Mouse (Mus musculus) Patski (cell line): Measurements from ENCODE around the gene Olfr957. TPM values are rescaled to one million over a fixed set of nuclear protein-coding genes. Genes with fewer than 3 reads are reported as not detected.

Source experiments
- ATAC-seq: fragments of 100-300 bp; one replicate; pipeline ENCODE4 v1.8.0; 2021
- CTCF ChIA-PET: fragments of 350-600 bp; sonication (Branson Sonifier 250); formaldehyde crosslinking; loops from one replicate; lab custom pipeline; 2022; ENCODE audit warnings: inconsistent platforms; lab: Charles Lee
- POLR2A ChIA-PET: fragments of 350-600 bp; sonication (Branson Sonifier 250); formaldehyde crosslinking; loops from one replicate; lab custom pipeline; 2022; ENCODE audit warnings: antibody characterized with exemption, inconsistent platforms; lab: Charles Lee
- DNase-seq: peaks from one replicate; pipeline ENCODE4 v3.0.0-alpha.2; 2011; ENCODE audit warnings: low read depth, low spot score
- H3K27me3 ChIP-seq: fragments of 371-371 bp; one replicate; pipeline ENCODE4 v1.5.1; 2021
- CTCF ChIP-seq: fragments of 100-300 bp; IDR thresholded peaks from one replicate; pipeline ENCODE4 v1.5.1; 2021
- in situ Hi-C: fragments of 300-500 bp; cut with MboI; formaldehyde crosslinking; loops from 3 replicates; pipeline ENCODE4 v1.11.1; 2018; ENCODE audit warnings: low pct_unique_long_range_greater_than_20kb, mixed read lengths
- polyA plus RNA-seq: library from polyadenylated mRNA; unstranded; gene quantifications from one replicate; pipeline ENCODE4 v1.2.3, GENCODE M21; 2021

Olfr957 gene
- not detected for polyA plus RNA-seq

DNA sequence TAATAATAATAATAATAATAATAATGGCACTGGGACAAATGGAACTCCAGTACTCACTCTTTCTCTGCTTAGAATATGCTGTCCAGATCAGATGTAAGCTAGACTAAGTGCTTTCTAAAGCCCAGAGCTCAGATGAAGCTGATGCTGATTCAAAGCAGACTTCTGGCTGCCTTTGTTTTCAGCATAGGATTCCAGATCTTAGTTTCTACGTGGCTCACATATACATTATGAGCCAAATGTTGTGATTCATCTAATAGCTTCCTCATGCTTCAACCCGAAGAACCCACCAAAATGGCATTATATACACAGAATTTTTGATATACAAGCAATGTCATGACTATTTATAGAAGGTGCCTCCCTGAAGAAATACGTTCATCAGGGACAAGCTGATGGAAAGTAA is at the start of gene Olfr957:
Olfr957 (minus strand) TSS at position 279 of the 400 bp plus-strand sequence.
- CTCF ChIA-PET = no interaction called here
- ATAC-seq (no peak), DNase-seq (no peak)
- no peak for TF ChIP-seq CTCF
- H3K27me3 ChIP-seq = peaks cover 5% of the 10 kb centered on the region
- in situ Hi-C loops = loop anchor here (25.0 kb wide), 1 partner anchor 822 kb away; no protein-coding TSS in a partner anchor
- POLR2A ChIA-PET = no interaction called here

DNA sequence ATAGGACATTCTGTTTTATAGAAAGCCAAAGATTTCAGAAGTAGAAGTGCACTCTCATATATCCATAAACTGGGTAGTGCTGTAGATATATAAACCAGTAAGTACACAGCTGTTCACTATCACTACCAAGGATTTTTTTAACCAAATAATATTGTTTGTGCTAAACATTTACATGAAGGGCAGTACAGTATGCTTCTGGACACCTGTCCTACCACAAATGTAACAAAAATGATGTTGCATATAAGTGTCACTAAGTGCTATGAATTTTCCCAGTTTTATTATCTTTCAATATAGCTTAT is 42.7 kb upstream of the Olfr957 start:
- TF ChIP-seq CTCF = no peak
- H3K27me3 ChIP-seq = peaks cover 7% of the 10 kb centered on the region
- ChIA-PET POLR2A (no interaction called here), CTCF (interaction anchor here (1.7 kb wide), 1 partner anchor 10 kb away, joined by 4 read pairs; no protein-coding TSS in a partner anchor)
- DNase-seq (no peak), ATAC-seq (no peak)
- in situ Hi-C loops = no loop called here

DNA sequence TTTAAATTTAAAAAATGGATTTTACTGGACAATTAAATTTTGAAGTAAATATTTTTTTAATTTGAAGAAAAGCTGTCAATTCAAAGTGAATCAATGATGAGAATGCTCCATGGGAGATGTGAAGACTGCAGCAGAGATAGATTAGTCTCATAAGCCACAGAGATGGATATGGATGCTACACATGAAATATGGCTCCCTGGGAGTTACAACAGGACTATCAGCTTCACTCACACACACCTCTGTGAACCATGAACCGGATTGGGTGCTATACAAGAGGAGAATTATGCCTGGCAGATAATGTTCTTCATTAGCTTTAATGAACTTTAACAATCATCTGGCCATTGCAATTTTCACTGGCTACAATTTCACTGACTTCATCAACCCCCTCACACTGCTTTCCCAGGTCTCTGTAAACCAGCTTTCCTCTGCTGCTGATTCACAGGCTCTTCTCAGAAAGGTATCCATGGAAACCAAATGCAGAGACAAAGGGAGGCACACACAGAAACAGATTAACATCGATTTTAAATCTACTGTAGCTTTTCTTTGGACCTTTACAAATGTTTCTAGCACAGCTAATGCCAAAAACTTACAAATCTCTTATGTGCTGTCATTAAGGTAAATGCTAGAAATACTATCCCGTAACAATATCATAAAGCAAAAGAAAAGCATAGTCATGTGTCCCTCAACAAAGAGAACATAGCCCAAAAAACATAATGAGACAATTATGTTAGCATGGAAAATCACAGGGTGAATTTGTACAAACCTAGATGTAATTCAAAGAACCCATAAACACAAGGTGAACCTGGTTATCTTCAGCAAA is 42.1 kb upstream of the Olfr957 start:
- no peak for TF ChIP-seq CTCF
- H3K27me3 ChIP-seq = peaks cover 7% of the 10 kb centered on the region
- ATAC-seq (no peak), DNase-seq (no peak)
- in situ Hi-C loops = no loop called here
- ChIA-PET CTCF (interaction anchor here (1.7 kb wide), 1 partner anchor 10 kb away, joined by 4 read pairs; no protein-coding TSS in a partner anchor), POLR2A (no interaction called here)

DNA sequence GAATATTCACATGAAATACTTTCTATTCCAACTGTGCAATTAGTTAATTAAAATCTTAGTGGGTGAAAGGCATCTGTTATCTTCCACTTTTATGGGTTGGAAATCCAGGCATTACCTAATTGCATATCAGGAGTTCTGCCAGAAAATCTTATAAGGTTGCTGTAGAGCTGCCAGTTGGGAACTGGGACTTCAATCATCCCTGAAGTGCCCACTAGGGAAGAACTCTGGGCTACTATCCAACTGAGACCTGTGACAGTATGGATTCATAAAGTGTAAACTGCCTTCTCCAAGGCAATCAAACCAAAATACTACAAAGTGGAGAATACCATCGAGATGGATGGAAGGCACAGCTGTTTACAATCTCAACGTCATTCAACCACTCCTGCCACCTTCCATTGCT is 38.3 kb upstream of the Olfr957 start, which contains the start of gene Olfr958:
Olfr958 (minus strand) TSS at position 109 of the 400 bp plus-strand sequence.
- ATAC-seq (no peak), DNase-seq (no peak)
- TF ChIP-seq CTCF = no peak
- CTCF ChIA-PET = no interaction called here
- in situ Hi-C loops = no loop called here
- POLR2A ChIA-PET = no interaction called here
- H3K27me3 ChIP-seq = peaks cover 3% of the 10 kb centered on the region

DNA sequence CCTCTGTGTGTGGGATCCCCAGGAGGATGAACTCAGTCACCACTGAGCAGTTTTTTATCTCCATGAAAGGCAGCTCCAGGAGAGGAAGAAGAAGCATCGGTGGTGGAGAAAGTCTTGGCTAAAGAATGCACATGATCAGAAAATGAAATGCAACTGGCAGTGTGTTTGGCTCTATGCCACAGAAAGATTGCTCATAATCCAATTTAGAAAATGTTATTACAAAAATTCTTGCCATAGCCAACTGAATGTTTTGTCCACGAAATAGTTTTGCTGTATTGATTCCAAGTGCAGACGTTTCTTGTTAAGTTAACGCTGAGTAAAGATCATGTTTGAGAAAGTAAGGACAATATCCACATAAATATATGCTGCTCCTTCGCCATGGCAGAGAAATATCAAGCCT is 35.2 kb upstream of the Olfr957 start:
- DNase-seq (no peak), ATAC-seq (no peak)
- POLR2A ChIA-PET = no interaction called here
- in situ Hi-C loops = no loop called here
- CTCF ChIA-PET = no interaction called here
- peaks cover 3% of the 10 kb centered on the region for H3K27me3 ChIP-seq
- no peak for TF ChIP-seq CTCF

DNA sequence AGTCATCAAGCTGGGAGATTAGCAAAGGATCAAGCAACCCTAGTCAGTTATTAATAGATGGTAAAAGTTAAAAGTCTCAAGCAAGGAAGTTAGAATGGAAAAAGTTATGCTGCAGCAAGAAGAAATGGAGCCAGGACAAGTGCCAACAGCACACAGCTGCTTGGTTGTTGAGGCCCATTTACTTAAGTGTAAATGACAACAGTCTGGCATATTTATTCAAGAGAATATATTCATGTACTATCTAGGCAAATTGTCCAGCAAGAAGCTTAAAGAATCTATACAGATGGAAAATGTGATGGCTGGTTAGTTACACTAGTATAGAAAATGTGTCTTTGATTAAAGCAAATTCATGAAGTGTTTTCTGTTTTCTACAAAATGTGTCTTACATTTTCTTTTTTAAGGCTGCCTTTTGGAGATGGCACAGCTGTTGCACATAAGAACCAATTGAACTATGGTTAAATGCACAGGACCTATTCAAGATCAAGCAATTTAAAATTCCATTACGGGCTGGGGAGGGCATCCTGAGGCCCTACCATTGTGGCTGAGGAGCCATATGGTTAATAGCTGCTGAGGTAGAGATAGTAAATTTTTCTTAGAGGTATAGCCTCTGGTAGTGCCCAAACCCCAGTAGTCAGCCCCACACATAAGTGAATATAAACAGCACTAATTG is 8.1 kb upstream of the Olfr957 start:
- DNase-seq (no peak), ATAC-seq (no peak)
- in situ Hi-C loops = loop anchor here (25.0 kb wide), 1 partner anchor 814 kb away; no protein-coding TSS in a partner anchor
- no peak for TF ChIP-seq CTCF
- H3K27me3 ChIP-seq = no peaks in the 10 kb centered on the region
- ChIA-PET POLR2A (no interaction called here), CTCF (no interaction called here)

DNA sequence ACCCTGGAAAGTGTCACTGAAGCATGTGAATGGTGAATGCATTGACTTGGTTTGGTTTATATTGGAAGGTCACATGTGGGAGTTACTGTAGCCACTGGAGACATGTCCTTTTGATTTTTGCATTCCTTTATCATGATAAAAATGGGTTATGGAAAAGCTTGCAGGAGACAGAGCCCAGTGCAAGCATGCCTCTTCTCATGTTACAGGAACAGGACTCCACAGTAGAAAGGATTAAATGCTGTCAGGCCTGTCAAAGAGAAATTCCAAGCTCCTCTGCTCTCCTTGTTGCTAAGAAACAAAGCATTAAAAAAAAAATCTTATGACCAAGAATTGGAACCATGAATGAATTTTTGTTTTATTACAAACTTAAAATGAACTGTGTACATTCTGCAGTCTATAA is 3.0 kb upstream of the Olfr957 start:
- H3K27me3 ChIP-seq = peaks cover 5% of the 10 kb centered on the region
- POLR2A ChIA-PET = no interaction called here
- in situ Hi-C loops = loop anchor here (25.0 kb wide), 1 partner anchor 819 kb away; no protein-coding TSS in a partner anchor
- TF ChIP-seq CTCF = no peak
- DNase-seq = no peak
- no peak for ATAC-seq
- CTCF ChIA-PET = no interaction called here

DNA sequence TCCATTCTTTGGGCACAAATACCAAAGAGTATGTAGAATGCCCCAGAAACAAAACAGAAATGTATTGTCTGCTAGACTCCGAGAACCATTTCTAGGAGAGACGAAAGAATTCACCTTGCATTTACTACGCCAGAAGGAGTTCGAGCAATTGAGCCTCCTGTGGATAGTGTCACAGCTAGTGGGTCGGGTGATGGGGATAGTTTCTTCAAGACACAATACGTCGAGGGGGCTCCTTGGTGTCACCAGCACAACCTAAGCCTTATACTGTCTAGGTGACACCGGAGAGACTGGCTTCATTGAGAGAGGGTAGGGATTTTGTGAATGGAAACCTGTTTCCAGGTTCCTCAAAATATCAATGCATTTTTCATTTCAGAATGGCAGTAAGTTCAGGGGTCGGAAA is 6.2 kb downstream of the Olfr957 start:
- CTCF ChIA-PET = no interaction called here
- DNase-seq (no peak), ATAC-seq (no peak)
- TF ChIP-seq CTCF = no peak
- in situ Hi-C loops = loop anchor here (10.0 to 25.0 kb wide), 2 partner anchors 715 to 828 kb away; no protein-coding TSS in a partner anchor
- peaks cover 5% of the 10 kb centered on the region for H3K27me3 ChIP-seq
- POLR2A ChIA-PET = no interaction called here

DNA sequence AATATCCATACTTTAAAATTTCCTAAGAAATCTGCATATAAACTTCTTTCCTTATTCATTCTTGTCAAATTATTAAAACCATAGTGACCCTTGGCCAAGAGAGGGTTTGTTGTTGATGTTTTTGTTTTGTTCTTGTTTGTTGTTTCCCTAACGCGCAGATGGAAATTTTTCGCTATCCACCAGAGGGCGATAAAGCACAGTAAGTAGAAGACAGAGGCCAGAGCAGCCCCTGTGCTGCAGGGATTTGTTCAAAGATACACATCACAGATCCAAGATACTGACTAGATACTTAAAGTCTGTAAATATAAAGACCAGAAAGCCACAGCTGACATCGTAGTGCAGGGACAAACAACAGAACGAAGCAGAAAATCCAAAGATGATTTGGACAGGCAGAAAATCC is 6.6 kb downstream of the Olfr957 start:
- TF ChIP-seq CTCF = peak; percentile 71
- POLR2A ChIA-PET = no interaction called here
- CTCF ChIA-PET = no interaction called here
- ATAC-seq = peak; percentile 65
- in situ Hi-C loops = loop anchor here (10.0 to 25.0 kb wide), 2 partner anchors 716 to 828 kb away; no protein-coding TSS in a partner anchor
- DNase-seq = peak; percentile 1
- H3K27me3 ChIP-seq = peaks cover 2% of the 10 kb centered on the region

DNA sequence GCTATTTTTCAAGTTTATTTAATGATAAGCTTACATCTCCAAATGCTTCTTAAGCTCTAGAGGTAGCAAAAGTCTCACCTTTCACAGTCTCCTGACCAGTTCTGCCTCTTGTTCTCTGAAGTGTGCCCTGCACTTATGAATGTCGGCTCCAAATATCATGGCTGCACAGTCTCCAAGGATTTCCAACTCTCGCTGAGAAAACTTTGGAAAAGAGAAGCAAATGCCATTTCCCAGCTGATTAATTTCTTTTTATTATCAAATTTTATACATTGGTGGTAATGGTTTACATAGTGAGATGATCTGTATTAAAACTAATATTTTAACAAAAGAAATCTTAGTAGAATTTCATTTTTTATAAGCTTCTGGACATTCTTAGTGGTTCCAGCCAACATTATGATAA is 21.7 kb downstream of the Olfr957 start, which contains the start of gene Olfr44:
Olfr44 (minus strand) TSS at position 101 of the 400 bp plus-strand sequence.
- ChIA-PET CTCF (no interaction called here), POLR2A (no interaction called here)
- no peak for ATAC-seq
- H3K27me3 ChIP-seq = no peaks in the 10 kb centered on the region
- in situ Hi-C loops = no loop called here
- no peak for TF ChIP-seq CTCF
- no peak for DNase-seq

DNA sequence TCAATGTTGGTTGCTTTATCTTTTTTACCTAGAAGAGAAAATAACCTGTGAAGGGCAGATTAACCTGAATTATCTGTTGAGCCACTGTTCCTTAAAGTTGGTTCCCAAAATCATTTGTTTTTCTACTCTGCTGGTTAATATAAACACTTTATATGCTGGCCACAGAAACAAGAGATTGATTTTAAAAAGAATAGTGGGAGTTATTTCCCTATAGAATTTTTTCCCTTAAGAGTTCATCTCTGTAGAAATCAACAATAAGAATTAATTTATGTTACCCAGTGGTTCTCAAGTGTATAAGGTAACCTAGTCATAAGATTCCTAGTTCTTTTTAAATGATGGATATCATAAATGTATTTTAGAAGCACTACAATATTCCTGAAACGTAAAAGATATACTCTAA is 43.8 kb downstream of the Olfr957 start, which contains the start of gene Olfr955:
Olfr955 (minus strand) TSS at position 101 of the 400 bp plus-strand sequence.
- no peaks in the 10 kb centered on the region for H3K27me3 ChIP-seq
- no peak for TF ChIP-seq CTCF
- DNase-seq (no peak), ATAC-seq (no peak)
- ChIA-PET POLR2A (no interaction called here), CTCF (no interaction called here)
- in situ Hi-C loops = no loop called here

Other genes with a start within 250 kb of the Olfr957 start
- gene Olfr945, start 239.0 kb downstream of the Olfr957 start, polyA plus RNA-seq = not detected
- not detected for gene Olfr948, start 189.8 kb downstream of the Olfr957 start, polyA plus RNA-seq
- gene Olfr951, start 128.4 kb downstream of the Olfr957 start, polyA plus RNA-seq = not detected
- gene Olfr952, start 88.7 kb downstream of the Olfr957 start, polyA plus RNA-seq = not detected
- not detected for gene Olfr954, start 59.1 kb downstream of the Olfr957 start, polyA plus RNA-seq
- not detected for gene Olfr955, start 43.9 kb downstream of the Olfr957 start, polyA plus RNA-seq
- gene Olfr44, start 21.8 kb downstream of the Olfr957 start, polyA plus RNA-seq = not detected
- gene Olfr958, start 38.2 kb upstream of the Olfr957 start, polyA plus RNA-seq = not detected
- gene Olfr959, start 59.8 kb upstream of the Olfr957 start, polyA plus RNA-seq = not detected
- not detected for gene AW551984, start 88.6 kb upstream of the Olfr957 start, polyA plus RNA-seq
- gene Olfr148, start 94.8 kb upstream of the Olfr957 start, polyA plus RNA-seq = not detected
- gene Olfr960, start 105.6 kb upstream of the Olfr957 start, polyA plus RNA-seq = not detected
- not detected for gene Olfr961, start 129.3 kb upstream of the Olfr957 start, polyA plus RNA-seq
- gene Olfr963, start 151.4 kb upstream of the Olfr957 start, polyA plus RNA-seq = not detected
- not detected for gene Olfr149, start 191.3 kb upstream of the Olfr957 start, polyA plus RNA-seq
- not detected for gene Olfr965, start 195.5 kb upstream of the Olfr957 start, polyA plus RNA-seq
- not detected for gene Olfr150, start 215.2 kb upstream of the Olfr957 start, polyA plus RNA-seq
- not detected for gene Olfr967, start 230.4 kb upstream of the Olfr957 start, polyA plus RNA-seq